Mouse (Mus musculus) lung, embryonic 15.5 days (tissue): ENCODE data around the gene Arhgap44. TPM values are rescaled to one million over a fixed set of nuclear protein-coding genes. Genes with fewer than 3 reads are reported as not detected.

ENCODE experiments used
- ATAC-seq: fragments of 200-750 bp; cut with Nextera tagmentation; 2 replicates; pipeline ENCODE4 v1.8.0; 2017; ENCODE audit warnings: moderate number of reproducible peaks, borderline replicate concordance; ENCODE audit not compliant: low FRiP score, low TSS enrichment; ENCODE audit errors: extremely low read depth
- H3K27ac ChIP-seq: fragments of 300-500 bp; sonication (generic); 2 replicates; pipeline ENCODE4 v1.5.1; 2015; ENCODE audit warnings: moderate library complexity, mild to moderate bottlenecking, inconsistent platforms
- H3K27me3 ChIP-seq: fragments of 300-500 bp; sonication (generic); 2 replicates; pipeline ENCODE4 v1.6.1; 2015; ENCODE audit warnings: inconsistent platforms
- H3K36me3 ChIP-seq: fragments of 300-500 bp; sonication (generic); 2 replicates; pipeline ENCODE4 v1.6.1; 2015; ENCODE audit warnings: inconsistent platforms
- H3K4me1 ChIP-seq: fragments of 300-500 bp; sonication (generic); 2 replicates; pipeline ENCODE4 v1.6.1; 2015; ENCODE audit warnings: inconsistent platforms
- H3K4me2 ChIP-seq: fragments of 300-500 bp; sonication (generic); 2 replicates; pipeline ENCODE4 v1.6.1; 2015; ENCODE audit warnings: inconsistent platforms, mild to moderate bottlenecking, moderate library complexity
- H3K4me3 ChIP-seq: fragments of 300-500 bp; sonication (generic); 2 replicates; pipeline ENCODE4 v1.5.1; 2015; ENCODE audit warnings: mild to moderate bottlenecking, inconsistent platforms
- H3K9ac ChIP-seq: fragments of 300-500 bp; sonication (generic); 2 replicates; pipeline ENCODE4 v1.6.1; 2015; ENCODE audit warnings: inconsistent platforms
- H3K9me3 ChIP-seq: fragments of 300-500 bp; sonication (generic); 2 replicates; pipeline ENCODE4 v1.6.1; 2016; ENCODE audit warnings: inconsistent platforms
- WGBS: fragments of 180-500 bp; shearing (Covaris S2); methylation state at CpG from one replicate; pipeline ENCODE4 v1.1.7; 2015; 5-methylcytosine and 5-hydroxymethylcytosine counted together
- polyA plus RNA-seq: library from polyadenylated mRNA; unstranded; fragments of >200 nt; fragmentation: Nextera tagmentation; extraction: Ambion mirVana; gene quantifications from 2 replicates; pipeline ENCODE4 v1.2.1, GENCODE M21; 2015

The Arhgap44 gene
- polyA plus RNA-seq, 1 experiment from 2014 or later: 15.8 TPM

DNA sequence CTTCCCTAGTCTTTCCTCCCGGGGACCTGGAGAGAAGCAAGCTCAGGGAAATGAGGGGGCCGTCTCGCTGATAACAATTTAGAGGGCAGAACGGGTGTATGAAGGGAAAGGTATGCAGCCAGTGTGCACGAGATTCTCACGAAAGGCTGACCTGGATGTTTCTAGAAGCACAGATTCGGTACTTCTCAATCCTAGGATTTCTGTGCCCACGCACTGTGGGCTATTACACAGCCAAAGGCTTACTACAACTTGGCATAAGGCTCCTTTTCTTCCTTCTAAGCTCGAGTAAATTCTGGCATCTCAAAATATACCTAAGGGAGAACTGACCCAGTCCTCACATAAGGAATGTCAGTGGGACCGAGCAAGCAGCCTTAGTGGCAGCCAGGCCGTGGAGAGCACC is 61.6 kb downstream of the Arhgap44 start:
- 67% methylated on average over 11 of the region's 11 CpGs for WGBS
- no peak for ATAC-seq
- no peak overlapping the region for H3K4me3 ChIP-seq
- no peaks in the 10 kb centered on the region for H3K36me3 ChIP-seq
- no peak overlapping the region for H3K9ac ChIP-seq
- no peak overlapping the region for H3K4me2 ChIP-seq
- H3K9me3 ChIP-seq: no peaks in the 10 kb centered on the region
- H3K27me3 ChIP-seq: no peaks in the 10 kb centered on the region
- H3K4me1 ChIP-seq: no peaks in the 10 kb centered on the region
- no peak overlapping the region for H3K27ac ChIP-seq

DNA sequence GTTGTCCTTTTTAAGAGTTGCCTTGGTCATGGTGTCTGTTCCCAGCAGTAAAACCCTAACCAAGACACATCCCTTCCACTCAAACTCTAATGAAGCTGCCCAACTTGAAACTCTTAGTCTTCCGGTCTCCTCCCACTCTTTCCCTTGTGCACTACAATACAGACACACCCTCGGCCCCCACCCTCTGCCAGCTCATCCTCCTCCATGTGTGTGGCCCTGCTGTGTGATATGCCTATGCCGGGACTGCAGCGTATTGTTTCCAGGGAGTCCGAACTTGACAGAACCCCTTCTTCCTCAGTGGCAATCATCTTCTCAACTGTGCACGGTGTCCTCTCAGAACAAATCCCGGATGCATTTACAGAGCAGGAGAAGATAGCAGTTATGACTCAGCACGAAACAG is 62.7 kb downstream of the Arhgap44 start:
- Histone ChIP-seq H3K9me3 (no peaks in the 10 kb centered on the region), H3K4me1 (no peaks in the 10 kb centered on the region), H3K4me2 (no peak overlapping the region), H3K36me3 (no peaks in the 10 kb centered on the region), H3K27ac (no peak overlapping the region), H3K9ac (no peak overlapping the region), H3K4me3 (no peak overlapping the region), H3K27me3 (no peaks in the 10 kb centered on the region)
- ATAC-seq: no peak
- WGBS: 89% methylated on average over 8 of the region's 8 CpGs

DNA sequence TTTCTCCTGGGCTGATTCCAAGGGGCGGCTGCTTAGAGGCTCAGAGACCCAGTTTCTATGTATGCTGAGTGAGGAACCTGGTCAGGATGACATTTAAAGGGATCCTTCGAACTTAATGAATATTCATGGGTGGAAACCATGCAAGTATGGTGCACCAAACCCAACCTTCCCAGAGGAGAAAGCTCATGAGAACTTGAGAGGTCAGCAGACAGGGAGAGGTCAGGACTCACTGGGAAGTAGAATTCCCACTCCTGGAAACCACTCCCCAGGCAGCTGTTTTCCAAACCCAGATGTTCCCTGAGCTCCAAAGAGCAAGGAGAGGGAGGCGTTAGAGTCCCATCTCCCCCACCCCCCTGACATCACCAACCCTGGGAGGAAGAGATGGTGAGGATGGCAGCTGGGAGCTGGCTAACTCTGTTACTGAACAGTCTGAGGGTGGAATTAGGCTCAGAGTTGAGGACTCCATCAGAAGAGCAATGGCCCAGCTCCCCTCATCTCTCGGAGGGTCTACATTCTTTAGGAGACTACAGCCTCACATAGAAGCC is 65.2 kb downstream of the Arhgap44 start:
- Histone ChIP-seq H3K27ac (no peak overlapping the region), H3K4me1 (no peaks in the 10 kb centered on the region), H3K27me3 (no peaks in the 10 kb centered on the region), H3K4me3 (no peak overlapping the region), H3K9me3 (no peaks in the 10 kb centered on the region), H3K9ac (no peak overlapping the region), H3K4me2 (no peak overlapping the region), H3K36me3 (no peaks in the 10 kb centered on the region)
- WGBS: 69% methylated on average over 4 of the region's 4 CpGs
- ATAC-seq: no peak

DNA sequence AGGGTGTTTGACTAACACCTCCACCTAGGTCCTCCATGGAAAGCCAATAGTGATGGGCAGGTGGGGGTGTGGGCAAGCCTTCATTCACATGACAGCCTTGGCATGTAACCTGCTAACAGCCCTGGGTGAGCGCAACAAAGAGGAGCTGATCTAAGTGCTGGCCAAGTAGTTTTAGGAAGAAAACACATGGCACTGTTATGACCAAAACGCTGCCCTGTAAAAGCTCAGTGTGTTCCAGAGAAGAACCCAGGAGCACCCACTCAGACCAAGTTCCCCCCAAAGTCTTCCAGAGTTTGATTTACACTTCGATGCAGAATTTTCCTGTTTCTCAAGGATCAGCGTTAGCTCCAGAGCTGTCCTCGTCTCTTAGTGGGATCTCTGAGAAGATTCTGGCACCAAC is 65.9 kb downstream of the Arhgap44 start:
- no peak for ATAC-seq
- no peak overlapping the region for H3K9ac ChIP-seq
- no peaks in the 10 kb centered on the region for H3K9me3 ChIP-seq
- no peak overlapping the region for H3K4me2 ChIP-seq
- no peaks in the 10 kb centered on the region for H3K36me3 ChIP-seq
- H3K27ac ChIP-seq: no peak overlapping the region
- H3K4me1 ChIP-seq: no peaks in the 10 kb centered on the region
- H3K4me3 ChIP-seq: no peak overlapping the region
- WGBS: 81% methylated on average over 5 of the region's 5 CpGs
- H3K27me3 ChIP-seq: no peaks in the 10 kb centered on the region

DNA sequence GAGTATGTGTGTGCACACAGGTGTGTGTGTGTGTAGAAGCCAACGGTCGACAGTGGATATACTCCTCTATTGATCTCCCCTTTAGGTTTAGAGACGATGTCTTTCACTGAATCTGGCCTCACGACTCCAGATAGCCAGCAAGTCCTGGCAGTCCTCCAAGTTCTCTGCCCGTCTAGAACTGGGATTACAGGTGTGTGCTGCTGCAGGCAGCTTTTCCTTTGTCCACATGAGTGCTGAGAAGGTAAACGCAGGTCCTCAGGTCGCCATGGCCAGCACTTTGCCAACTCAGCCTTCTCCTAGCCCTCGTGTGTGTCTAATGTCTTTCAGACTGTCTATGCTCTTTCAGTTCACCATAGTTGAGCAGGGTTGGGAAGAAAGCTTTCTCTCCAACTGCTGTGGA is 69.9 kb downstream of the Arhgap44 start:
- WGBS: 48% methylated on average over 8 of the region's 8 CpGs
- no peaks in the 10 kb centered on the region for H3K9me3 ChIP-seq
- no peak overlapping the region for H3K4me2 ChIP-seq
- H3K9ac ChIP-seq: no peak overlapping the region
- 0 out of 2 replicates have a peak, but pooled peaks cover 7% of the 10 kb centered on the region for H3K4me1 ChIP-seq
- H3K27me3 ChIP-seq: no peaks in the 10 kb centered on the region
- no peak overlapping the region for H3K4me3 ChIP-seq
- ATAC-seq: no peak
- H3K36me3 ChIP-seq: no peaks in the 10 kb centered on the region
- peak overlapping the region; percentile 26; the same call in 1 of the 2 replicates for H3K27ac ChIP-seq

DNA sequence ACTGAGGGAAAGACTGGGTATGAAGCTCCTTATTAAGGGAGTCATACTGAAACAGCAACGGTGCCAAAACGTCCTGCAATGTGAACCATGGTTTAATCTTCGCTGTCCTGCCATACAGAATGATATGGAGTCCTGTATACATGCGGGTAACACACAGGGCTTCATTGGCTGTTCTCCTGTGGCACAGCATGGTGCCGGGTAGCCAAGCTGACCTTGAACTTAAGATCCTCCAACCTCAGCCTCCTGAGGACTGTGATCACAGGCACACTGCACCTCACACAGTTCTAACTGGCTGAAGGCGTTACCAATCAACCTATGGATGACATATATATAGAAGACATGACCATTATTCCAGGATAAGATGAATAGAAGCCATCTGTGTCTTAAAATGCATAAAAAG is 72.4 kb downstream of the Arhgap44 start:
- no peak for ATAC-seq
- 89% methylated on average over 6 of the region's 6 CpGs for WGBS
- no peaks in the 10 kb centered on the region for H3K27me3 ChIP-seq
- H3K9ac ChIP-seq: no peak overlapping the region
- H3K36me3 ChIP-seq: no peaks in the 10 kb centered on the region
- no peak overlapping the region for H3K4me3 ChIP-seq
- no peaks in the 10 kb centered on the region for H3K9me3 ChIP-seq
- H3K4me1 ChIP-seq: 0 out of 2 replicates have a peak, but pooled peaks cover 7% of the 10 kb centered on the region
- no peak overlapping the region for H3K4me2 ChIP-seq
- no peak overlapping the region for H3K27ac ChIP-seq

DNA sequence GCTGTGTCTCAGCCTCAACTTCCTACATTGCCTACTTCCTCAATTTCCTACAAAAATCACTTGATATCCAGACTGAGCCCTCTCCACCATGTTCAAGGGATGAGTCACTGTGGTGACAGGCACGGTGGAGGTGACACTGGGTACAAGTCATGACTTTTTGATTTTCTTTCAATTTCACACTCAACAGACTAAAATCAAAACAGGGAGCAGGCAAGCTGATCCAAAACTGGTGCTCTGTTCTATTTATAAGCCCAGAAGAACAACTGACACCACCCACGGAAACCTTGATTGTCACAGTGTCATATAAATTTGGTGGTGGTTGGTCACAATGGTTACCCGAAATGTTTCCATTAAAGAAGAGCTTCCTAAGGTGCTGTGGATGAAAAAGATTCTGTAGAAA is 72.8 kb downstream of the Arhgap44 start:
- Histone ChIP-seq H3K27me3 (no peaks in the 10 kb centered on the region), H3K4me3 (no peak overlapping the region), H3K9ac (no peak overlapping the region), H3K4me1 (0 out of 2 replicates have a peak, but pooled peaks cover 7% of the 10 kb centered on the region), H3K27ac (no peak overlapping the region), H3K4me2 (no peak overlapping the region), H3K36me3 (no peaks in the 10 kb centered on the region), H3K9me3 (no peaks in the 10 kb centered on the region)
- WGBS: 81% methylated on average over 3 of the region's 3 CpGs
- no peak for ATAC-seq

DNA sequence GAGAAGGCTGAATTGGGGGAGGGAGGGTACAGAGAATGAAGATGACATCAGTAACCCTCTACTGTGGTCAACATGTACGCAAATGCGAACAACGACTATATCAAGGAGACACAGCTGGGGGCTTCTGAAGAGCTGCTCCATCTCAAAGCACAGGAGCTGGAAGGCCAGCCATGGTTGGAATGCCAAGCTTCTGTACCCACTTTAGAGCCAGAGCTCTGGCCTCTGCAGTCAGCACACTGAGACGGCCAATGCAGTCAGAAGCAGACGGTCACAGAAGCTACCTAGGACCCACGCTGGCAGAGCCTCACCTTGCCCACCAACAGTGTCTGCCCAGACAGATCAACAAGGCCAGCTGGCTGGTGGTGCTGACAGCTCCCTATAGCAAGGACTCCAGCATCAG is 73.5 kb downstream of the Arhgap44 start:
- Histone ChIP-seq H3K27me3 (no peaks in the 10 kb centered on the region), H3K9me3 (no peaks in the 10 kb centered on the region), H3K4me2 (no peak overlapping the region), H3K4me3 (no peak overlapping the region), H3K4me1 (0 out of 2 replicates have a peak, but pooled peaks cover 7% of the 10 kb centered on the region), H3K36me3 (no peaks in the 10 kb centered on the region), H3K27ac (no peak overlapping the region), H3K9ac (no peak overlapping the region)
- ATAC-seq: no peak
- 84% methylated on average over 6 of the region's 6 CpGs for WGBS

DNA sequence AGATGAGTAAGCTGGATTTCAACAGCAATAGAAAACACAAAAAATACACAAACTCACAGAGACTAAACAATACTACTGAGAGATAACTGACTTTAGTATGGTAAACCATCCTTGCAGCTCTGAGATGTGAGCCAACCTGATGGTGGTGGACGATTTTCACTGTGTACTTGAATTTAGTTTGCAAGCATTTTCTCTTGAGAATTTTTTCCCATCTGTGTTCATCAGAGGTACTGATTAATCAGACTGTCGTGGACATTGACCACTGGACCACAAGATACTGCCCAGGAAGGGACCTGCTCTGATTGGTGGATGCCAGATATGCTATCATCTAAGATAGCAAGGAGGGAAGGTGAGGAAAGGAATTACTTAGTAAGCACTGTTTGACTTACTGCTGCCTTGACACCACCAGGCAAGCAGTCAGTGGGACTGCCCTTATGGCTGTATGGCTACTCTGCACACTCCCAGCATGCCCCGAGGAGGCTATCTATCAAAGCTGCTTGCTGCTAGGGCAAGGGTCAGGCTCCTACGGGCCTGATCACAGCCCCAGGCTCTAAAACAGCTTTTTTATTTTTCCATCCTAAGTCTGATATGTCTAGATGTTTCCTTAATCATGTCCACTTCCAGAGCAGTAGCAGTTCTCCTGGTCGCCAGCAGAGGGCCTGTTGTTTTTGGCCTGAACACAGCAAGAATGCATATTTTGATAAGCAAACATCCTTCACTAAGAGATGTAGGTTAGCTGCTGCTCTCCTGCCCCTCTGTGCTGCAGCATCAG is 74.1 kb downstream of the Arhgap44 start:
- H3K27ac ChIP-seq: no peak overlapping the region
- 0 out of 2 replicates have a peak, but pooled peaks cover 7% of the 10 kb centered on the region for H3K4me1 ChIP-seq
- H3K4me2 ChIP-seq: no peak overlapping the region
- ATAC-seq: no peak
- no peak overlapping the region for H3K4me3 ChIP-seq
- WGBS: 24% methylated on average over 5 of the region's 5 CpGs
- H3K27me3 ChIP-seq: no peaks in the 10 kb centered on the region
- H3K9me3 ChIP-seq: no peaks in the 10 kb centered on the region
- no peak overlapping the region for H3K9ac ChIP-seq
- H3K36me3 ChIP-seq: no peaks in the 10 kb centered on the region

DNA sequence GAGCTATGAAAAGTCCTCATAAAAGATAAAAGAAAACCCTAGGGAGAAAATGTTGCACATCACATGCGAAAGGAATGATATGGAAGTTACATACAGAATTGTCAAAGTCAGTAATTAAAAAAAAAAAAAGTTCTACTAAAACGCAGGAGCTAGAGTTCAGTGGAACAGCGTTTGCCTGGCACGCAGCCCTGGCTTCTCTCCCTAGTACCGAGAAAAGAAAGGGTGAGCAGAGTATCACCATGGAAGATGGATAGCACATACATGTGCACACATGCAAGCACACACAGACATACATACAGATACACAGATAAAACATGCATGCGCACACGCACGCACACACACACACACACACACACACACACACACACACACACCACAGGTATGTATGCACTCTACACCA is 82.0 kb downstream of the Arhgap44 start:
- no peak overlapping the region for H3K27ac ChIP-seq
- H3K4me3 ChIP-seq: no peak overlapping the region
- H3K4me2 ChIP-seq: no peak overlapping the region
- no peaks in the 10 kb centered on the region for H3K9me3 ChIP-seq
- no peaks in the 10 kb centered on the region for H3K4me1 ChIP-seq
- H3K36me3 ChIP-seq: no peaks in the 10 kb centered on the region
- H3K9ac ChIP-seq: no peak overlapping the region
- H3K27me3 ChIP-seq: no peaks in the 10 kb centered on the region
- ATAC-seq: no peak
- WGBS: 76% methylated on average over 8 of the region's 8 CpGs

DNA sequence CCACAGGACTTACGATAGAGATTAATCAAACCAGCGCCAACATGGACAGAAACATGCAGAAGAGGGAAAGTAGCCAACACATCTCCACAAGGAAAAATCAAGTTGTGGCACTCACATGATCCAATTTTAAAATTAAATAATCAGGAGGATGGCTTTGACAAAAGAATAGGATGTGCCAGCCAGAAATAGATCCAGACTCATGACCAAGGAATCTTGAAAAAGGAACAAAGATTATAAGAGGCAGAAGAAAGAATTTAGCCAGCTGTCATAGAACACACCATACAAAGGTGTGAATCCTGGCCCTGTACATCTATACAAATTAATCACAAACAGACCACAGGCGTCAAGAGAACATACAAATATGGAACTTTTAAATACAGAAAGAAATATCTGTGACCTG is 82.5 kb downstream of the Arhgap44 start:
- H3K4me1 ChIP-seq: no peaks in the 10 kb centered on the region
- ATAC-seq: no peak
- H3K27me3 ChIP-seq: no peaks in the 10 kb centered on the region
- no peak overlapping the region for H3K4me2 ChIP-seq
- WGBS: 84% methylated on average over 3 of the region's 3 CpGs
- H3K9ac ChIP-seq: no peak overlapping the region
- H3K4me3 ChIP-seq: no peak overlapping the region
- H3K9me3 ChIP-seq: no peaks in the 10 kb centered on the region
- H3K36me3 ChIP-seq: no peaks in the 10 kb centered on the region
- H3K27ac ChIP-seq: no peak overlapping the region

DNA sequence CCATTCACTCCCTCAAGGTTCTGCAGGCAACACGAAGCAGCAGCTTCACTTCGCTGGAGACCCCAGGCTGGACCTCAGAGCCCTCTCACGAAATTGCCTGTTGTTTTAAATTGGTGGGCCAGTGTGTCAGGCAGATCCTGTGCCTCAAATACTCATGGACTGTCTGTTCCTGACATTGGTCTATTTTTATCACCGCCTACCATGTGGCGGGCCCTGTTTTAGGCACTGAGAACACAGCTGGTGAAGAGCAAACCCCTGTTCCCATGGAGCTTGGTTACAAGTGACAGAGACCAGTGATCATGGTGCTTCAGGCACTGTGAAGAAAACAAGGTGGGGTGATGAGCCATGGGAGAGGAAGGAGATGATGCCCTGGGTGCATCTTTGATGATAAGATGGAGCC is 93.2 kb downstream of the Arhgap44 start:
- no peak for ATAC-seq
- no peaks in the 10 kb centered on the region for H3K4me1 ChIP-seq
- no peaks in the 10 kb centered on the region for H3K27me3 ChIP-seq
- H3K9ac ChIP-seq: no peak overlapping the region
- no peak overlapping the region for H3K4me2 ChIP-seq
- H3K27ac ChIP-seq: no peak overlapping the region
- peaks cover 3% of the 10 kb centered on the region; the same call in 1 of the 2 replicates for H3K36me3 ChIP-seq
- H3K9me3 ChIP-seq: no peaks in the 10 kb centered on the region
- no peak overlapping the region for H3K4me3 ChIP-seq
- WGBS: 81% methylated on average over 5 of the region's 5 CpGs
